Mouse (Mus musculus) heart, embryonic 13.5 days (tissue): ENCODE data around the gene Dad1. TPM values are rescaled to one million over a fixed set of nuclear protein-coding genes. Genes with fewer than 3 reads are reported as not detected.
A peak's percentile ranks its signal among the peaks of the same experiment; 100 is the strongest.
"Not testable (repeated sequence)": the region's sequence is repeated elsewhere in the genome, so short reads cannot be mapped to it uniquely, and the experiment has no call there.

ENCODE experiments used
- ATAC-seq: fragments of 200-750 bp; cut with Nextera tagmentation; 2 replicates; pipeline ENCODE4 v1.8.0; 2017; ENCODE audit warnings: moderate TSS enrichment; ENCODE audit not compliant: insufficient number of reproducible peaks, low FRiP score, low TSS enrichment; ENCODE audit errors: extremely low read depth
- H3K27ac ChIP-seq: fragments of 300-500 bp; sonication (generic); replicated peaks from 2 replicates; pipeline ENCODE4 v1.5.1; 2015; ENCODE audit warnings: moderate library complexity, mild to moderate bottlenecking, inconsistent platforms
- H3K27me3 ChIP-seq: fragments of 300-500 bp; sonication (generic); replicated peaks from 2 replicates; pipeline ENCODE4 v1.6.1; 2015; ENCODE audit warnings: mild to moderate bottlenecking, inconsistent platforms
- H3K36me3 ChIP-seq: fragments of 300-500 bp; sonication (generic); 2 replicates; pipeline ENCODE4 v1.6.1; 2015; ENCODE audit warnings: mild to moderate bottlenecking, inconsistent platforms
- H3K4me1 ChIP-seq: fragments of 300-500 bp; sonication (generic); 2 replicates; pipeline ENCODE4 v1.6.1; 2015; ENCODE audit warnings: inconsistent platforms
- H3K4me2 ChIP-seq: fragments of 300-500 bp; sonication (generic); 2 replicates; pipeline ENCODE4 v1.6.1; 2015; ENCODE audit warnings: inconsistent platforms, mild to moderate bottlenecking, moderate library complexity
- H3K4me3 ChIP-seq: fragments of 300-500 bp; sonication (generic); 2 replicates; pipeline ENCODE4 v1.5.1; 2015; ENCODE audit warnings: moderate library complexity, mild to moderate bottlenecking, inconsistent platforms
- H3K9ac ChIP-seq: fragments of 300-500 bp; sonication (generic); 2 replicates; pipeline ENCODE4 v1.6.1; 2015; ENCODE audit warnings: inconsistent platforms, mild to moderate bottlenecking, moderate library complexity
- H3K9me3 ChIP-seq: fragments of 300-500 bp; sonication (generic); 2 replicates; pipeline ENCODE4 v1.6.1; 2016; ENCODE audit warnings: inconsistent platforms
- WGBS: fragments of 180-500 bp; shearing (Covaris S2); methylation state at CpG from one replicate; pipeline ENCODE4 v1.1.7; 2015; ENCODE audit warnings: mixed read lengths; 5-methylcytosine and 5-hydroxymethylcytosine counted together
- polyA plus RNA-seq: library from polyadenylated mRNA; unstranded; fragments of >200 nt; fragmentation: Nextera tagmentation; extraction: Ambion mirVana; gene quantifications from 2 replicates; pipeline ENCODE4 v1.2.1, GENCODE M21; 2015

Dad1 gene
- polyA plus RNA-seq, 1 experiment from 2014 or later: 391 TPM

DNA sequence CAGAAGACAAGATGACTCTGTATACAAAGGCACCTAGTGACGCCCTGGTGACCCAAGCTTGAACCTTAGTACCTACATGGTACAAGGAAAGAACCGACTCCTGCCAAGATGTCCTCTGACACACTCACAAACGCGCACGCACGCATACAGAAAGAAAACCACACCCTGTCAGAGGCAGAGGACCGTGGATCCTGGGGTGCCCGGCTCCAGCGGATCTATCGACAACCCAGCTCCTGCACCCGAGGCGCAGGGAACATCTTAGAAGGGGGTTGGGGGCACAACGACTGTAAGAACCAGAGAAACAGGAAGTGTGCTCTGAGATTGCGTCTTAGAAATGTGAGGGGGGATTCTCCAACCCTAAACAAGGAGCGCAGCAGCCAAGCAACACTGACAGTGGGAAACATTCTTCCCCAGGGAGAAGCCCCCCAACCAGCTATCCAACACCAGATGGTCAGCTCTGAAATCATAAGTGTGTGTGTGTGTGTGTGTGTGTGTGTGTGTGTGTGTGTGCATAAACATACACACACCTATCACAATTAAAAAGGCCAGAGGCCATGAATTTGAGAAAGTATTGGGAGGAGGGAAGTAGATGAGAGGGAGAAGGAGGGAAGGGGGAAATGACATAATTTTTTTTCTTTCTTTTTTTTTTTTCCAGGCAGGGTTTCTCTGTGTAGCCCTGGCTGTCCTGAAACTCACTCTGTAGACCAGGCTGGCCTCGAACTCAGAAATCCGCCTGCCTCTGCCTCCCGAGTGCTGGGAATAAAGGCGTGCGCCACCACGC lies 22.5 kb downstream of the Dad1 start:
- H3K9me3 ChIP-seq: no peaks in the 10 kb centered on the region
- H3K36me3 ChIP-seq: 0 out of 2 replicates have a peak, but pooled peaks cover 12% of the 10 kb centered on the region
- ATAC-seq: no peak
- H3K4me2 ChIP-seq: no peak overlapping the region
- no peaks in the 10 kb centered on the region for H3K27me3 ChIP-seq
- 67% methylated on average over 21 of the region's 21 CpGs for WGBS
- peaks cover 72% of the 10 kb centered on the region for H3K4me1 ChIP-seq
- H3K27ac ChIP-seq: no peak overlapping the region
- no peak overlapping the region for H3K4me3 ChIP-seq
- peak overlapping the region; percentile 25; the same call in 1 of the 2 replicates for H3K9ac ChIP-seq

DNA sequence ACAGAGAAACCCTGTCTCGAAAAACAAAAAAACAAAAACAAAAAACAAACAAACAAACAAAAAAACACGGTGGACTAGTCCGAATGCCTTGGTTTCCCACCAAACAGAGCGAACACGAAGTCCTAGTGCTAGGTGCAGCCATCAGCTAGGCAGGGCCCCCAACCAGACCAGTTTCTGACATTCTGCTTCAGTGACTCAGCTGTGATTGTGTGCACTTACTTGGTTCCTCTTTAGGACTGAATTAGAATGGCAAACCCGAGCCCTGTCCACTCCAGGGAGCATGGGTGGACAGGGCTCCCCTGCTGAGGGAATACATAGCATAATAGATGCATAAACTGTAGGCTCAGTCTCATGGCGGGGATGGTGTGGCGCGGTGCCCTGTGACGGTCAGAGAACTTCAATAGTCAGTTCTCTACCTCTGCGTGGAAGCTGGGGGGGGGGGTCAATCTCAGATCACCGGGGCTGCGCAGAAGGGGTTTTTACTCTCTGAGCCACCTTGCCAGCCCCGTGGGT lies 23.2 kb downstream of the Dad1 start:
- peaks cover 69% of the 10 kb centered on the region for H3K4me1 ChIP-seq
- H3K27me3 ChIP-seq: no peaks in the 10 kb centered on the region
- 0 out of 2 replicates have a peak, but pooled peaks cover 12% of the 10 kb centered on the region for H3K36me3 ChIP-seq

DNA sequence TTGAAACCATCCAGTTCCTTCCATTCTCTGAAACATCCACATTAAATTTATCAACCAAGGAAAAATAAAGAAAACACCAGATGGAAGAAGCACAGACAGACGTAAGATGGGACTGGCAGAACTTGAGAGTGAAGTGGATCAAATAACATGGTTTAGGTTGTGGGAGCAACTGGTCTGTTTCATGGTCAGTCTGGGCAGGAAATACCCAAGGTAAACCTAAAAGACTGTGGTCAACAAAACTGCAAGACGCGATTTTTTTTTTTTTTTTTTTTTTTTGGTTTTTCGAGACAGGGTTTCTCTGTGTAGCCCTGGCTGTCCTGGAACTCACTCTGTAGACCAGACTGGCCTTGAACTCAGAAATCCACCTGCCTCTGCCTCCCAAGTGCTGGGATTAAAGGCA lies 24.1 kb downstream of the Dad1 start:
- H3K4me1 ChIP-seq: peaks cover 73% of the 10 kb centered on the region
- WGBS: 68% methylated on average over 3 of the region's 4 CpGs

More for the DNA sequence above, 23.2 kb downstream of the Dad1 start:
- 68% methylated on average over 14 of the region's 14 CpGs for WGBS
- no peak for ATAC-seq
- Histone ChIP-seq H3K4me2 (no peak overlapping the region), H3K27ac (no peak overlapping the region), H3K4me3 (no peak overlapping the region), H3K9me3 (no peaks in the 10 kb centered on the region), H3K9ac (no peak overlapping the region)

DNA sequence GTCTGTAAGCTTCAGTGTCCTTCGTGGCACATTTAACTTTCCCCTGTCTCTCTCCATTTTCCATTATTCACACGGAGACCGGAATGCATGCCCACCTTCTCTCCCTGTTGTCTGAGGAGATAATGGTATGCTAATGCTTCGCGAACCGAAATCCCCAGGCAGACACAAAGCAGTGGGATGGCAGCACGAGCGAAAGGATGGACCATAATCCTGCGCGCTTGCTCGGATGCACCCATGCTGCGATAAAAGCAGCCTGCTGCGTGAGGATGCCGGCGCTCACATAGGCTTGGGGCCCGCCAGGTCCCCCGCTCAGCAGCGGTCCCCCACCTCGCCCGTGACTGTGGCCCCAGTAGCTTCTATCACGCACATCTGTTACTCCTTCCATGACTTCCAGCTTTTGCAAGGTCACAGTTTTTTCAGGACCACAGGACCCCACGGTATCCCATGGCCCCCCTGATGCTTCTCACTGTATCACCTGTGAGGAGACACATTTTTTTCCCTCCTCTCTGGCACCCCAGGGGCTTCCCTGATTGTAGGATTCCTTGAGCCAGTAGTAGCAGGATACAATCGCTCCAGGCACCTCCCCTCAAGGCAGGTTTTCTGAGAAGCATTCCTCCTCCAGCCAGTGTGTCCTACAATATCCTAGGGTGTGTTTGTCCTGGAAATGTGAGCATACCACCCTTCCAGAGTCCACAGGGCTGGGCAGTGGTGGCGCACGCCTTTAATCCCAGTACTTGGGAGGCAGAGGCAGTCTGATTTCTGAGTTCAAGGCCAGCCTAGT lies 24.8 kb downstream of the Dad1 start:
- no peak for ATAC-seq
- Histone ChIP-seq H3K27ac (no peak overlapping the region), H3K9ac (peak overlapping the region; percentile 62), H3K9me3 (no peaks in the 10 kb centered on the region), H3K36me3 (no peaks in the 10 kb centered on the region), H3K4me2 (peak overlapping the region; percentile 70), H3K4me3 (peak overlapping the region; percentile 29), H3K27me3 (no peaks in the 10 kb centered on the region), H3K4me1 (peaks cover 73% of the 10 kb centered on the region)
- 19% methylated on average over 25 of the region's 25 CpGs for WGBS

More for the DNA sequence above, 24.1 kb downstream of the Dad1 start:
- not testable (repeated sequence) for H3K27me3 ChIP-seq, H3K9me3 ChIP-seq, H3K9ac ChIP-seq, H3K36me3 ChIP-seq, H3K4me2 ChIP-seq, ATAC-seq, H3K27ac ChIP-seq, H3K4me3 ChIP-seq

DNA sequence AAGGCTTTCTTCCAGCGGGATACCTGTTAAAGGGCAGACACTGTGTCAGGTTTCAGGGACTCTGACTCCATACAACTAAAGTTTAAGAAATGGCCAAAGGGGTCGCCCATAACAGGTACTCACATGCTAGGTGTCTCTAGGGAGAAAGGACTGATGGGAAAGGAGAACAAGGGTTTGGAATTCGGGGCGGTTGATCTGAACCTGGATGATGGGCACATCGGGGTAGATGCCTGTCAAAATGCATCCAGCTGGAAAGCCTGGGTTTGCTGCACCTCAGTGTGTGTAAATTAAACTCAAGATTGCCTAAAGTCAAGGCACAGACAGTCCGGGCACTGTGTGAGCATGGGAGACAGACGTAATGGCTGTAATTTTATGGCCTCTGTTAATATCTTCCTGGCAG lies 25.4 kb downstream of the Dad1 start:
- peaks cover 68% of the 10 kb centered on the region for H3K4me1 ChIP-seq
- peak overlapping the region; percentile 70 for H3K4me2 ChIP-seq
- H3K9me3 ChIP-seq: no peaks in the 10 kb centered on the region
- no peak for ATAC-seq
- H3K27me3 ChIP-seq: no peaks in the 10 kb centered on the region
- H3K9ac ChIP-seq: peak overlapping the region; percentile 69
- no peaks in the 10 kb centered on the region for H3K36me3 ChIP-seq
- no peak overlapping the region for H3K27ac ChIP-seq
- H3K4me3 ChIP-seq: peak overlapping the region; percentile 46
- WGBS: 18% methylated on average over 7 of the region's 7 CpGs

DNA sequence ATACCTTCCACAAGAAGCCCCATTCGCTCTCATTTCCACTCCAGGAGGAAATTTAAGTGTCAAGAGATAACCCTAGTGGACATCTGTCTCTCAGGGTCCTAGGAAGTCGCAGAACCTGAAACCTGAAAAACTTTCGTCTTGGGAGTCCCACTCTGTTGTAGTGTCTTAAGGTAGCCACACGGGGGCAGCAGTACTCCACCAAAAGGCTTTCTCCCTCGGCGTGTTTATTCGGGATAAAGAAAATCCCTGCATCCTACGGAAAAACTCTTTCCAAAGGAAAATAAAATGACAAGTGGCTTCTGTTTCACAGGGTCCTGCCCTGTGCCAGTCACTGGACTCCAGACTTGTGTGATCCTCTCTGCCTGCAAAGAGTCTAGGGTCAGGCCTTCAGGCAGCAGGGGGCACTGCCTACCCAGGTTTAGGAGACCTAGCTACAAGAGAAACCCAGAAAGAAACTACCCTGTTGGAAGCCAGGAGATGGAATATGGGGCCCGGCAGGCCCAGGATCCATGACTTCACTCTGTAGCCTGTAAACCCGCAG lies 25.9 kb downstream of the Dad1 start:
- Histone ChIP-seq H3K27me3 (no peaks in the 10 kb centered on the region), H3K4me3 (peak overlapping the region; percentile 46), H3K4me2 (peak overlapping the region; percentile 70), H3K27ac (peak overlapping the region; percentile 68), H3K4me1 (peaks cover 63% of the 10 kb centered on the region), H3K36me3 (no peaks in the 10 kb centered on the region), H3K9me3 (no peaks in the 10 kb centered on the region), H3K9ac (peak overlapping the region; percentile 73)
- WGBS: 2% methylated on average over 10 of the region's 10 CpGs
- peak; percentile 29; the same call in 1 of the 2 replicates for ATAC-seq

DNA sequence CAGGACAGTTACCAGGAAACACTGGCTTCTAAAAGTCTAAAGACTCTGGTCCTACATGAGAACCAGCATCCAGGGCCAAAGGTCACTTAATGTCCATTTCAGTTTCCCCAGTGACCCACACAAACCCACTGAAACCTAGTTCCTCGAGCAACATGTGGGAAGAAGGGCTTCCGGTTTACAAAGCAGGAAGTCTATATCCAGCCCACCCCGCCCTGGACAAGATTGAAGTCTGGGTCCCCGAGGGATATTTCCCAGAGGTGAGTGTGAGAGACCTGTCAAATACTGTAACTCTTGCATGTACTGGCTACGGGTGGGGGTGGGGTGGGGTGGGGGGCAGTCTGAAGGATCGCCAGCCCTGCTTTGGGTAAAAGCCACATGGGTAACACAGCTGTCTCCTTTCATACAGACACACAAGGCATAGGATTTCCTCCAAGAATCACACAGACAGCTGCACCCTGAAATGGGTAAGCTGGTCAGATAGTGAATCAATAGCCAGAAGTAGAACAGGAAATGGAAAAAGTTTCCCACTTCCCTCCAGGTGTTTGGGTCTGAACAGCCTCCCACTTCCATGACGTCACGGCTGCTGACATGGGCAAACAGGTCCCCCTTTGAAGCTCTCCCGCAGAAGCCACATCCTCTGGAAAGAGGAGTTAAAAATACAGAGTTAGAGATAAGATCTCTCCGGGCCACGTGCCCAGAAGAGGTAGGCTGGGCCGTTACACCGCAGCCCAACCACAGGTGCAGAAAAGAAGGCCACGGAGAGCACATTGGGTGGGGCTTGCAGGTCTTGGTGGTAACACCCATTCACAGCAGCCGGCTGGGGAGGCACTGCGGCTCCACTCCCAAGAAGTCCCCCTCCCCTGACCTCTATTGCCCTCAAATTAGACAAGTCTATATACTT lies 26.7 kb downstream of the Dad1 start:
- H3K4me3 ChIP-seq: peak overlapping the region; percentile 46
- H3K9ac ChIP-seq: peak overlapping the region; percentile 73
- H3K4me1 ChIP-seq: peaks cover 57% of the 10 kb centered on the region

DNA sequence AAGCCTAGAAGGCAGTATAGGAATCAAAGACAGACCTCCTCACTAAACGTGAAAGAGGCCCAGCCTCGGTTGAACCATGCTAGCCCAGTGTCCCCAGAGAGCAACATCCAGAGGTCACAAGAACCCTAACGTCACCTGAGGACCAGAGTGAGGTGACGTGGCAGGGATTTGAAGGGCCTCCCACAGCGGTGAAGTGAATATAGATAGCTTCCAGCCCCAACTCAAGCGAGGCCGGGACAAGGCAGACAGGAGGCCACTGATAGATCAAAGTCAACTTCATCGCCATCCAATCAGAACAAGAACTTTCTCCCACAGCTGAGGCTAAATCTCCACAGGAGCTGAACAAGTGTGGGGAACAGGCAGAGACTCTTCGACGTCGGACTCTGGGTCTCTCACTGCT lies 28.2 kb downstream of the Dad1 start:
- peaks cover 50% of the 10 kb centered on the region for H3K4me1 ChIP-seq
- H3K4me2 ChIP-seq: no peak overlapping the region
- H3K36me3 ChIP-seq: no peaks in the 10 kb centered on the region
- no peak overlapping the region for H3K27ac ChIP-seq
- 70% methylated on average over 11 of the region's 11 CpGs for WGBS
- H3K9me3 ChIP-seq: no peaks in the 10 kb centered on the region
- H3K27me3 ChIP-seq: no peaks in the 10 kb centered on the region
- no peak for ATAC-seq
- H3K9ac ChIP-seq: no peak overlapping the region
- H3K4me3 ChIP-seq: no peak overlapping the region

More for the DNA sequence above, 26.7 kb downstream of the Dad1 start:
- Histone ChIP-seq H3K4me2 (peak overlapping the region; percentile 70), H3K9me3 (no peaks in the 10 kb centered on the region), H3K27ac (peak overlapping the region; percentile 68), H3K27me3 (no peaks in the 10 kb centered on the region), H3K36me3 (no peaks in the 10 kb centered on the region)
- WGBS: 22% methylated on average over 16 of the region's 16 CpGs
- no peak; the same call in 1 of the 2 replicates for ATAC-seq

DNA sequence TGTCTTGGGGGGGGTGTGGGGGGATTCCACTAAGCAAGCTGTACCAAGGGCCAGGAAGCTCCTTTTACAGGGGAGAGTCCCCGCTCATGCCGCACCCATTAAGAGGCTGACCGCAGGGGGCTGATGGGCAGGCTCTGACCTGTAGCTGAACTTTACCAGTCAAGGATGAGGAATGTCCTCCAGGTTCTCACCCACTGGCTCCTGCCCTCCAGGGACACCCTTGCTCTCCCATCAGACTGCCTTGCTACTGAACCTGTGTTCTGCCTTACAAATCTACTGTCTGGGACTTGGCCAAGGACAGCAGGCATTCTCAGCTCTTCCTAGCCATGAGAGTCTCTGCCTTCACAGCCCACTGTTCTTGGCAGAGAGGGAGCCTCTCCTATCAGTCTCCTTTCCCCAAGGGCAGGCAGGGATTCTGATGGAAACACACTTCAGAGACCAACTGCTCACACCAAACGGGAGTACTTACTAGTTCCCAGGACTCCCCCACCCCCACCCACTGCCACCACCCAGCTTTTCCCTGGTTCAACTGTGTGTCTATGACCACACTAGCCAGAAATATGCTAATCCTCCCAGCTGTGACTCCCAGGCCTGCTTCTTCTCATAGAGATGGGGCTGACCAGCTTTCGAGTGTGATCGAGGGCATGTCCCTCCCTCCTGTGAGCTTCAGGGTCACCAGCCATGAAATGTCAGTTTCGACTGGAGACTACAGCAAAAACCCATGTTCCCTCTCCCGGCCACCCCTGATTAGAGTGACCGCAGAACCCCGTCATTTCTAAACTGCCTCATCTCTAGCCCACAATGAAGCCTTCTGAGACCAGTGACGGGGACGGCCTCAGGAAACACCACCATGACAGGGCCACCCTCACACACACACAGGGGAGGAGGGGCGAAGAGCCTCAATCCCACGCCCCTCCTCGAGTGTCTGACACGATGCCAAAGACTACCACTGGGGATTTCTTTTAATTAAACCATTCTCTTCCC lies 29.1 kb downstream of the Dad1 start:
- Histone ChIP-seq H3K4me2 (peak overlapping the region; percentile 16; the same call in 1 of the 2 replicates), H3K4me1 (peaks cover 51% of the 10 kb centered on the region), H3K9ac (0 out of 2 replicates have a peak overlapping the region, but pooled peaks have one; percentile 50), H3K36me3 (no peaks in the 10 kb centered on the region), H3K9me3 (no peaks in the 10 kb centered on the region), H3K4me3 (no peak overlapping the region), H3K27ac (peak overlapping the region; percentile 71), H3K27me3 (no peaks in the 10 kb centered on the region)
- WGBS: 41% methylated on average over 16 of the region's 16 CpGs
- ATAC-seq: peak; percentile 30; the same call in 1 of the 2 replicates

DNA sequence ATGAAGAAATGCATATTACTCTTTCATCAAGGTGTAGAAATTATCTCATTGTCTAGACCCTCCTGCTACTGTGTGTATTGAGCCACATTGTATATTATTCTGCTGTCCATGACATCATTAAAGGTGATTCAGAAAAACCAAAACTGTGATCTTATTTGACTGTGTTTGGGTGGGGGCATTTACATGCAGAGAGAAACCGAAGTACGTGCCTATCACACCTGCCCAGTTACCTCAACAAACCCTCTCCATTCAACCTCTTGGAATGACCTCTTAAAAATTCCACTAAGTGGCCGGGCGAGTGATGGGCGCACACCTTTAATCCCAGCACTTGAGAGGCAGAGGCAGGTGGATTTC lies 29.9 kb downstream of the Dad1 start:
- H3K36me3 ChIP-seq: no peaks in the 10 kb centered on the region
- H3K4me3 ChIP-seq: no peak overlapping the region
- H3K27ac ChIP-seq: no peak overlapping the region
- no peaks in the 10 kb centered on the region for H3K9me3 ChIP-seq
- no peak for ATAC-seq
- H3K27me3 ChIP-seq: no peaks in the 10 kb centered on the region
- H3K4me1 ChIP-seq: peaks cover 50% of the 10 kb centered on the region
- H3K4me2 ChIP-seq: no peak overlapping the region
- whole genome bisulfite sequencing: 81% methylated on average over 5 of the region's 5 CpGs
- H3K9ac ChIP-seq: no peak overlapping the region
